Mouse (Mus musculus): ENCODE data around the gene 4932429P05Rik.

4932429P05Rik gene

GRCm38 (mm10) chrX:89751968-89752367 lies at the start of gene 4932429P05Rik:
Gene 4932429P05Rik (plus strand): TSS chrX:89752268.
- DNase-seq: no peak

Measured in cerebellum, adult 9-10 months (tissue).